Mouse (Mus musculus) forebrain, embryonic 12.5 days (tissue): ENCODE measurements around the gene Vmn2r19. TPM values are rescaled to one million over a fixed set of nuclear protein-coding genes. Genes with fewer than 3 reads are reported as not detected.
"Not testable (repeated sequence)": the region's sequence is repeated elsewhere in the genome, so short reads cannot be mapped to it uniquely, and the experiment has no call there.

Source experiments
- ATAC-seq: fragments of 200-750 bp; cut with Nextera tagmentation; 2 replicates; pipeline ENCODE4 v1.8.0; 2017; ENCODE audit warnings: moderate TSS enrichment; ENCODE audit not compliant: low FRiP score
- H3K27ac ChIP-seq: fragments of 300-500 bp; sonication (generic); 2 replicates; pipeline ENCODE4 v1.5.1; 2016; ENCODE audit warnings: mild to moderate bottlenecking
- H3K27me3 ChIP-seq: fragments of 300-500 bp; sonication (generic); 2 replicates; pipeline ENCODE4 v1.6.1; 2016; ENCODE audit warnings: mild to moderate bottlenecking
- H3K36me3 ChIP-seq: fragments of 300-500 bp; sonication (generic); replicated peaks from 2 replicates; pipeline ENCODE4 v1.6.1; 2016; ENCODE audit warnings: mild to moderate bottlenecking
- H3K4me1 ChIP-seq: fragments of 300-500 bp; sonication (generic); 2 replicates; pipeline ENCODE4 v1.6.1; 2016
- H3K4me2 ChIP-seq: fragments of 300-500 bp; sonication (generic); 2 replicates; pipeline ENCODE4 v1.6.1; 2016; ENCODE audit warnings: mild to moderate bottlenecking, moderate library complexity
- H3K4me3 ChIP-seq: fragments of 300-500 bp; sonication (generic); replicated peaks from 2 replicates; pipeline ENCODE4 v1.5.1; 2016; ENCODE audit warnings: mild to moderate bottlenecking
- H3K9ac ChIP-seq: fragments of 300-500 bp; sonication (generic); 2 replicates; pipeline ENCODE4 v1.6.1; 2016; ENCODE audit warnings: mild to moderate bottlenecking
- H3K9me3 ChIP-seq: fragments of 300-500 bp; sonication (generic); 2 replicates; pipeline ENCODE4 v1.6.1; 2016
- WGBS: fragments of 180-500 bp; shearing (Covaris S2); methylation state at CpG from one replicate; pipeline ENCODE4 v1.1.7; 2016; 5-methylcytosine and 5-hydroxymethylcytosine counted together
- polyA plus RNA-seq: library from polyadenylated mRNA; unstranded; fragments of >200 nt; fragmentation: Nextera tagmentation; extraction: Ambion mirVana; gene quantifications from 2 replicates; pipeline ENCODE4 v1.2.1, GENCODE M21; 2016

Vmn2r19 gene
- polyA plus RNA-seq, 1 experiment from 2014 or later = not detected

DNA sequence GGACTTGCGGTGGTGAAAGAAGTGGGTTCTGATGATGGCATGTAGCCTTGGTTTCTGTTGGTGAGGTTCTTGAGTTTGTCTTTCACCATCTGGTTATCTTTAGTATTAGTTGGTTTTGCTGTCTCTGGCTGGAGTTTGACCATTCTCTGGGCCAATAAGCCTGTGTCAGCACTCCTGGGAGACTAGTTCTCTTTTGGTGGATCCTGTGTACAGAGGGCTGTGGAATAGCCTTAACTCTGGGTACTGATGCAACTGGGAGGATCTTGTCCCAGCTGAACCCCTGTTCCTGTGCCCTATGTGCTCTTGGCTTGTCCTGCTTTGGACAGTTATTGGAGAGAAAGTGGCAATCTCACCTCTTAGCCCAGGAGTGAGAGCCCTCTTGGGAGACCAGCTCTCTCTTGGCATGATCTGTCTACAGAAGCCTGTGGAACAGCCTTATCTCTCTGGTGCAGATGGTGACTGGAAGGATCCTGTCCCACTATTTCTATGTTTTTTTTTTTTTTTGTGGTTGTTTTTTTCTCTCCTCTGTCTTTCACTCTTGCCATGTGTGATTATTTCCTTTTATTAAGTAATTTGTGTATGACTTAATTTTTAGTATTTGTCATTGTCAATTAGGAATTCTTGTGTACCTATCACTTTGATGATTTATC lies 15.3 kb upstream of the Vmn2r19 start:
- ATAC-seq = no peak
- WGBS = 97% methylated on average over 1 of the region's 1 CpGs
- Histone ChIP-seq H3K4me1 (no peaks in the 10 kb centered on the region), H3K4me3 (no peak overlapping the region), H3K27ac (no peak overlapping the region), H3K36me3 (no peaks in the 10 kb centered on the region), H3K9me3 (no peaks in the 10 kb centered on the region), H3K4me2 (no peak overlapping the region), H3K27me3 (no peaks in the 10 kb centered on the region), H3K9ac (no peak overlapping the region)

- H3K4me1 ChIP-seq = not testable (repeated sequence)
- WGBS = 92% methylated on average over 11 of the region's 11 CpGs
Measured at GRCm38 (mm10) chr6:123293509-123293908, 14.6 kb upstream of the Vmn2r19 start.

GRCm38 (mm10) chr6:123296687-123297086 lies 11.4 kb upstream of the Vmn2r19 start:
- no peak for ATAC-seq
- Histone ChIP-seq H3K9ac (no peak overlapping the region), H3K4me1 (no peaks in the 10 kb centered on the region), H3K9me3 (no peaks in the 10 kb centered on the region), H3K4me3 (no peak overlapping the region), H3K27ac (no peak overlapping the region), H3K4me2 (no peak overlapping the region), H3K27me3 (no peaks in the 10 kb centered on the region), H3K36me3 (no peaks in the 10 kb centered on the region)
- 57% methylated on average over 1 of the region's 1 CpGs for WGBS

More at GRCm38 (mm10) chr6:123293509-123293908, 14.6 kb upstream of the Vmn2r19 start:
- not testable (repeated sequence) for H3K27me3 ChIP-seq, H3K9me3 ChIP-seq, H3K36me3 ChIP-seq, H3K27ac ChIP-seq, H3K9ac ChIP-seq, H3K4me3 ChIP-seq, H3K4me2 ChIP-seq, ATAC-seq

GRCm38 (mm10) chr6:123306315-123306714 lies 1.8 kb upstream of the Vmn2r19 start:
- not testable (repeated sequence) for ATAC-seq, H3K27me3 ChIP-seq, H3K9me3 ChIP-seq, H3K9ac ChIP-seq, H3K4me3 ChIP-seq, H3K27ac ChIP-seq, H3K4me1 ChIP-seq, H3K36me3 ChIP-seq, H3K4me2 ChIP-seq
- WGBS = 92% methylated on average over 7 of the region's 7 CpGs

- no peaks in the 10 kb centered on the region for H3K9me3 ChIP-seq
- 29% methylated on average over 2 of the region's 2 CpGs for WGBS
- H3K9ac ChIP-seq = no peak overlapping the region
- no peak overlapping the region for H3K4me3 ChIP-seq
- H3K36me3 ChIP-seq = no peaks in the 10 kb centered on the region
- no peaks in the 10 kb centered on the region for H3K4me1 ChIP-seq
- no peaks in the 10 kb centered on the region for H3K27me3 ChIP-seq
- no peak overlapping the region for H3K4me2 ChIP-seq
- no peak for ATAC-seq
- H3K27ac ChIP-seq = no peak overlapping the region
Measured at GRCm38 (mm10) chr6:123332503-123332902, 24.4 kb downstream of the Vmn2r19 start.

DNA sequence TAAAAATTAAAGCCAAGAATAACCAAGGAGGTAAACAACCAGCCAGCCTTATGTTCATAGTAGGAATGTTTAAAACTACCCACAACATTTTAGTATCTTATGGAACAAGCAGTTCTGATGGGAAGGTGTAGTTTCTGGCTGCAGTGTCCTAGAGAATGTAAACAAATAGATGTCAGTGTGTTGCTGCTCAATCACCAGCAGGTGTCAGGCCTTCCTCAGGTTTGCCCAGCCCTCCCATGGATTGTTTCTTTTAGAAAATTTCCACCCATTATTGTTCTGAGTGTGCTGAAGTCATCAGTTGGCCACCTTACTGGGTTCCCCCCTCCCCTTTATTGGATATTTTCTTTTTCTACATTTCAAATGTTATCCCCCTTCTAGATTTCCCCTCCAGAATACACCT lies 32.0 kb downstream of the Vmn2r19 start:
- no peak overlapping the region for H3K4me2 ChIP-seq
- H3K9ac ChIP-seq = no peak overlapping the region
- H3K4me1 ChIP-seq = no peaks in the 10 kb centered on the region
- no peaks in the 10 kb centered on the region for H3K9me3 ChIP-seq
- no peak for ATAC-seq
- H3K27me3 ChIP-seq = no peaks in the 10 kb centered on the region
- no peaks in the 10 kb centered on the region for H3K36me3 ChIP-seq
- no peak overlapping the region for H3K4me3 ChIP-seq
- H3K27ac ChIP-seq = no peak overlapping the region

DNA sequence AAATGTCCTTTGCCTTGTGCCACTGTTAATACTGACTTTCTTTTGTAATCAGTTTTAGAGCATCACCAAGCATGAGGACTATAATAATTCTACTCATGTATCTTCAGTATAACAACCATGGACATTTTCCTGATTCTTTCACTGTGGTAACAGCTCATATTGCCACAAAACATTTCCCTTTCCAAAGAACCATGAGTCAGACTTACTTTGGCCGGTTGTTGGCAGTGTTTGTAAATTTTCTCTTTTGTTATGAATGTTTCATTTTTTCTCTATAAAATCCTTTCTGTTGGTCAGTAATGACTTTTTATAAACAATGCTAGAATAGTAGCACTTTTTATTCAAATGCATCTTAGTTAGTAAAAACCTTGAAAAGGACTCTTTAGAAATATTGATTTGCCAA lies 38.0 kb downstream of the Vmn2r19 start:
- Histone ChIP-seq H3K27ac (no peak overlapping the region), H3K4me3 (no peak overlapping the region), H3K36me3 (no peaks in the 10 kb centered on the region), H3K4me2 (no peak overlapping the region), H3K9ac (no peak overlapping the region), H3K4me1 (no peaks in the 10 kb centered on the region), H3K9me3 (no peaks in the 10 kb centered on the region), H3K27me3 (no peaks in the 10 kb centered on the region)
- ATAC-seq = no peak
- WGBS = 89% methylated on average over 1 of the region's 1 CpGs

Other genes with a start within 250 kb of the Vmn2r19 start
- 0.73 and 0.98 TPM in 2 replicates for gene Clec4a2, start 201.9 kb upstream of the Vmn2r19 start, polyA plus RNA-seq
- gene Clec4b2, start 135.4 kb upstream of the Vmn2r19 start, polyA plus RNA-seq = not detected in 2 replicates
- gene Clec4n, start 78.5 kb upstream of the Vmn2r19 start, polyA plus RNA-seq = 0.47 and 0.51 TPM in 2 replicates
- not detected in 2 replicates for gene Clec4d, start 46.2 kb upstream of the Vmn2r19 start, polyA plus RNA-seq
- gene Clec4e, start 18.5 kb upstream of the Vmn2r19 start, polyA plus RNA-seq = not detected in 2 replicates
- not detected in 2 replicates for gene Vmn2r20, start 109.8 kb downstream of the Vmn2r19 start, polyA plus RNA-seq
- not detected in 2 replicates for gene Vmn2r21, start 225.1 kb downstream of the Vmn2r19 start, polyA plus RNA-seq